Mouse (Mus musculus) naive thymus-derived CD4-positive, alpha-beta T cell, adult 2 months (primary cell): ENCODE data around the gene Lmbr1l.

Experiments
- DNase-seq: peaks from one replicate; pipeline ENCODE4 v3.0.0-alpha.2; 2011; ENCODE audit warnings: low read depth

The Lmbr1l gene

DNA sequence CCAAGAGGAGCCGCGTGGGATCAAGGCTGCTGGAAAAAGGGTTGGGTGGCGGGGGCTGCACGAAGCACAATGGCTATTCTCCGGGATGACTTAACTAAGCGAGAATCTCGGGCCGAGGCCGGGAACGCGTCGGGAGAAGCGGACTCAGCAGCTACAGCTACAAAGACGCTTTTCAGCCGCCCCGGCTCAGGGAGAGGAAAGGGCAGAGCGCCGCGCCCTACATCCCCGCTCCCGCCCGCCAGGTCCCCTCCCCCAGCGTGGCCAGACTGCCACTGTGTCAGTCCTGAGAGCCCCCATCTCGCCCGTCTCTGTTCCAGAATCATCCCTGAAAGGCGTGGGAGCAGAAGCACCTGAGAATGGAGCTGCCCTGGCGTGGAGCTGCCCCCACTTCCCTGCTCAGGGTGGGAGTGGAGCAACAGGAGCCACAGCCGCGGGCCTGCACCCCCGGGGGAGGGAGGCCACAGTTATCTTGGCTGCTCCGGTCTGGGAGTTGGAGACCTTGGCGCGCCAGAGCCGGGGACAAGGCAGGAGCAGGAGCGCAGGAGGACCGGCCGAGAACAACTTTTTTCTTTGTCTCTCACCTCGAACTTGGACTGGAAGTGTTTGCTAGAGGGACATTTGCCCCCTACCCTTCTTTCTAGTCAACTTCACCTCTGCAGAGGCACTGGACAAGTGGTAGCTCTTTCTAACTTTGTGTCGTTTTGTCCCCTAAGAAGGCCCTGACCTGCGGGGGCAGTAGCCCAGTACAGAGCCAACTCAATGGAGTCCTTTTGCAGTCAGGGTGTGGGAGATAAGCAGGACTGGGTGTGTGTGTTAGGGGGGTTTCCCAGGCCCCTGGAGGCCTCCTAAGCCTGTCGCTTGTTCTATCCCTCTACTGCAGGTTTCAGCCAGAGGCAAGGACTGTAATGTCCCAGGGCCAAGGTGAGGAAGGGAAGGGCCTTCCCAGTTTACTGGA, 22.1 kb downstream of the Lmbr1l start:
- no peak for DNase-seq

- no peak for DNase-seq
These were observed 23.0 kb downstream of the Lmbr1l start for GRCm38 (mm10) chr15:98894746-98895634.

GRCm38 (mm10) chr15:98893940-98894745, 23.9 kb downstream of the Lmbr1l start, which contains the start of gene Rhebl1:
Gene Rhebl1, minus strand, starts transcription at chr15:98894540.
- peak; percentile 57 for DNase-seq

GRCm38 (mm10) chr15:98893036-98893435, 25.0 kb downstream of the Lmbr1l start:
- no peak for DNase-seq

DNA sequence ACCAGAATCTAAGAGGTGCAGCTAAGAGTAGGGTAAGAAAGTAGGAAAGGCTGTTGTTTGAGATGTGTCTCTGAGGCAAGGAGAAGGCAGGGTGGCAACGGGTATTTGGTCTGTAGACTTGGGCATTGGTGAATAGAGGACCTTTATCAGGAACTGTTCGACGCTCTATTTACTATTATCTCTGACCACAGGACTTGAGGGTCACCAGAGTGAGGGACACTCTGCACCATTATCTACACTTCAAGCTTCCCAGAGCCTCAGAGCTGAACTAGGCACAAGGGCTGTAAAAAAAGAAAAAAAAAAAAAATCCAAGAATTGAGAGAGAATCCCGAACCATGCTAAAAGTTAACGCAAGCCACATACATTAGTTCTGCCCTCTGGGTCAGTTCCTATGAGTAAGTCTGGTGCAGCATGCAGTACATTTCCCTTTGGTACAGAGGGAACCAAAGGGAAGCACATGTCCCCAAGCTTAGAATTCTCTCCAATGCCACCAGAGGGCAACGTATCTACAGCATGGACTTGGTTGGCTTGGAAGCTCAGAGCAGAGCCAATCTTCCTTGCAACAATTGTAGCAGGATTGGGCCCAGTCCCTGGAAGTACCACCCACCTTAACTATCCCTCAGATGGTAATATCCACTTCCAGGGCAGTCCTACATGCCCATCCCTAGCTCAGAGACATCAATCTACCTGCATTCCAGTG, 26.0 kb downstream of the Lmbr1l start:
- peak; percentile 84 for DNase-seq

GRCm38 (mm10) chr15:98891198-98891742, 26.8 kb downstream of the Lmbr1l start:
- DNase-seq, result no peak

DNA sequence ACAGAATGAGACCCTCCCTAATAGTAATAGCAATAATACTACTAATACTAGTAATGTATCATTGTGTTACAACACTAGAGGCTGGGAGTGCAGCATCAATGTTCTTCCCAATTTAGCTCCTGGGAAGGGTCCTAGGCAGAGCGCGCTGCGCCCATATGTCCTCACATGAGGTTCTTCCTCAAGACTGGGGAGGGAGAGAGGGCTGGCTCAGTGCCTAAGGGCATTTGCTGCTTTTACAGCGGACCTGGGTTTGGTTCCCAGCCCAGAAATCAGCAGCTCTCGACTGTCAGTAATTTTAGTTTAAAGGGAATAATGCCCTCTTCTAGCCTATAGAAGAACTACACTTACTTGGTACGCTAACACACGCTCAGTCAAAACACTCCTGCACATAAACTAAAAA, 30.5 kb downstream of the Lmbr1l start:
- DNase-seq, result no peak

DNA sequence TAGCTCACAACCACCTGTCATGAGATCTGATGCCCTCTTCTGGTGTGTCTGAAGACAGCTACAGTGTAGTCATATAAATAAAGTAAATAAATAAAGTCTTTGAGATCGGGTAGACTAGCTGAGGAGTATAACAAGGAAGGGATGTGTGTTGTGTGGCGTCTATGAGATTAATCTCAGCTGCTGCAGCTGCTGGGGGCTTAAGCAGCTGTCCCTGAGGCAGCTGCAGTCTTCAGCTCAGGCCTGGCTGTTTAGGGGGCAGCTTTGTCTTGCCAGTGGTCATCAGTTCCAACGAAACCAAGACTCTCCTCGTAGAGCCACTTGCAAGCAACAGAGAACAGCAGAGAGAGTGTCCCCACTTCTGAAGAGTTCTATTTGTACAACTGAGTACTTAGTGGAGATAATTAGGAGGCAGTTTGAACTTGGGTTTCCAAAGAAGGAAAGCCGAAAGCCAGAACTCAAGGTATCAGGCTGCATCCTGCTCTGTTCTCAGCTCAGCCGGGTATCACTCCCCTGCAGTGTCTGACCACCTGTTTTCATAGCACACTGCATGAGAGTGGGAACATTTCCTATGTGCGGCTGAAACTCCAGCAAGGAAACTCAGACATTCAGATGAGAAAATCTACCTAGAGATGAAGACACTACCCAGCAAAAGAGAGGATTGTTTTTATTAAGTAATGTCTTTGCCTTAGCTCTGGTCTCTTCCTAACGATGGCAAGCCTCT, 31.2 kb downstream of the Lmbr1l start:
- no peak for DNase-seq

- no peak for DNase-seq
These were observed 33.9 kb downstream of the Lmbr1l start for GRCm38 (mm10) chr15:98884106-98884505.

DNA sequence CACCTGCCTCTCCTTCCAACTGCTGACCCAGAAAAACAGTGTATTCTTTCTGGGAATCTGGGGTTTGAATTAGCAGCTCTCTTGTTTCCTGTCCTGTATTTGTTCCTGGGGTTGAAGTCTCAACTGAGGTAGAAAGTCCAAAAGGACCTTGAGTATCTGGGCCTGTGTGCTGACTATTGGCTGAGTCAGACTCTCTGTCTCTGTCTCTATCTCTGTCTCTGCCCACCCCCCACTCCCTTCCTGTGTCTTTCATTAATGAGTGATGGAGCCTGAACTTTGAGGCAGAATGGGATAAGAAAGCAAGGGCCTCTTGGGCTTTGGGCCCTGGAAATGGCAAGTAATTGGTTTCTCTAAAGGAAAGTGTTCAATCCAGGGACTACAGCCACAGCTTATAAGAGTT, 34.4 kb downstream of the Lmbr1l start:
- DNase-seq, result no peak

- DNase-seq, result no peak
These were observed 36.4 kb downstream of the Lmbr1l start for GRCm38 (mm10) chr15:98881656-98882008.

DNA sequence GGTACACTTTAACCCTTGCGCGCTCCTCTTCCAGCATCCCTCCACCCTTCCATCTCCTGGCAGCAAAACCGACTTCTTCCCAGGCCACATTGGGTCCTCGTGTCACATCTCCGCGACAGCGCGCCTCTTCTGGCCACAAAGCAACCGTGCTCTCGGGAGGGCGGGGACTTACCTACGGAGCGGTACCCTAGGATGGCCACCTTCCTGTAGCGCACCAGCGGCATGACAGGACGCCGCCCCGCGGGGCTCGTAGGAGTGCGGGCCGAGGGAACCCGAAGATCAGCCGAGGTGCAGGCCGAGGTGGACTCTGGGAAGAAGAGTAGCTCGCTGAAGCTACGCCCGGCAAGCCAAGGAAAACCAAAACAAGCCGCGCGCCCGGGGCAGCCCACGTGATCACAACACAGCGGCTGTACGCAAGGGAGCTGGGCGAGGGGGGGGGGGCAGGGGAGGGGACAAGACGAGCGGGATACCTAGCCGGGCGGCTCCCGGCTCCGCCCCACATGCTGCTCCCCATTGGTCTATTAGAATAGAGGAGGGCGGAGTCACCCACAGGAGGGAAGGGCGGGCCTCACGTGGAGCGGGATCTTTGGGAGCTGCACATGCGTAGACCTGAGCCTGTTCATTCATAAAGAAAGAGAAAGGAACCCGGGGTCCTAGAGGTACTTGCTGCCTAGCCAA, 36.9 kb downstream of the Lmbr1l start:
- DNase-seq, result peak; percentile 95

DNA sequence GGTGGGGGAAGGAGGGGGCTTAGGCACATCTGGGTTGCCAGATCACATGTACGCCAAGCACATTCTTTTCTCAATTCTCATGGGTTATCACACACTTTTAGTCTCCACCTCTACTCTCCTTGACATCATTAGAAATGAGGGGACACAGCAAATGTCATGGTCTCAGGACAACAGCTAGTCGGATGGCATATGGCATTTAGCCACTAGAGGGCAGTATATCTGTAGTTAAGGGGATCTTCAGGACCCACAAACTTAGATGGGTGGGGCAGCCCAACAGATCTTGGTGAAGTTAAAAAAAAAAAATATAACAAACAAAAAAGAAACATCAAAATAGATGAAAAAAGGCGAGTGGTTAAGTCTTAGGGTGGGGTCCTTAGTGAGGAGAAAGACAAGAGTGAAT, 40.7 kb downstream of the Lmbr1l start:
- peak; percentile 89 for DNase-seq

- DNase-seq, result peak; percentile 96
These were observed 45.8 kb downstream of the Lmbr1l start for GRCm38 (mm10) chr15:98871916-98872888.

- peak; percentile 54 for DNase-seq
These were observed 46.7 kb downstream of the Lmbr1l start, which contains the start of gene Kmt2d for GRCm38 (mm10) chr15:98871070-98871915. Gene Kmt2d, minus strand, starts transcription at chr15:98871204.

- no peak for DNase-seq
These were observed 47.6 kb downstream of the Lmbr1l start for GRCm38 (mm10) chr15:98870179-98871069.
